Mouse (Mus musculus) E14TG2a.4 (cell line): Measurements from ENCODE around the gene Dhh.

Experiments
- CTCF ChIP-seq: conservative IDR thresholded peaks from 2 replicates; pipeline ENCODE4 v1.5.1; 2014; ENCODE audit warnings: low read length
- POU5F1 ChIP-seq: IDR thresholded peaks from 2 replicates; pipeline ENCODE4 v1.6.1; 2014; ENCODE audit warnings: low read length, borderline replicate concordance

DNA sequence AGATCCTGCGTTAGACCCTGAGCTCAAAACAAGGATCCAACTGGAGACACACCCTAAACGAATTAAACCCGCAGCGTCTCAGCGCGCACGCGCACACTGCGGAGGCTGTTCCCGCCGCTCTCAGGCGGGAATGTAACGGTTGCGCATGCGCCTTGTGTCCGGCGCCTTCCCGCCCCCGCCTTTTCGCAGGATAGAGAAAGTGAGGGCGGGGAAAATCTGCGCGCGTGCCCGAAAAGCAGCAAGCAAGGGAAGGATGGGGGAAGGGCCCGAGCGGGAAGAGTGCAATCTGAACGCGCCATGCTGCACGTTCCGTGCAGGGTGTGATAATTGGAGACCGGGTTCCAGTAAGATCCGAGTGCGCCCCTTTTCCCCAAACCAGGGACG is 35.5 kb upstream of the Dhh start:
- no peak for TF ChIP-seq CTCF
- no peak for TF ChIP-seq POU5F1
